Mouse (Mus musculus) T-helper 1 cell (primary cell): ENCODE measurements around the gene Bmp6.

ENCODE experiments used
- in situ Hi-C: fragments of 300-600 bp; cut with MboI, MseI; formaldehyde crosslinking; loops from one replicate; pipeline ENCODE4 v1.15.1; 2025; ENCODE audit warnings: high pct_unique_total_duplicates

The Bmp6 gene

DNA sequence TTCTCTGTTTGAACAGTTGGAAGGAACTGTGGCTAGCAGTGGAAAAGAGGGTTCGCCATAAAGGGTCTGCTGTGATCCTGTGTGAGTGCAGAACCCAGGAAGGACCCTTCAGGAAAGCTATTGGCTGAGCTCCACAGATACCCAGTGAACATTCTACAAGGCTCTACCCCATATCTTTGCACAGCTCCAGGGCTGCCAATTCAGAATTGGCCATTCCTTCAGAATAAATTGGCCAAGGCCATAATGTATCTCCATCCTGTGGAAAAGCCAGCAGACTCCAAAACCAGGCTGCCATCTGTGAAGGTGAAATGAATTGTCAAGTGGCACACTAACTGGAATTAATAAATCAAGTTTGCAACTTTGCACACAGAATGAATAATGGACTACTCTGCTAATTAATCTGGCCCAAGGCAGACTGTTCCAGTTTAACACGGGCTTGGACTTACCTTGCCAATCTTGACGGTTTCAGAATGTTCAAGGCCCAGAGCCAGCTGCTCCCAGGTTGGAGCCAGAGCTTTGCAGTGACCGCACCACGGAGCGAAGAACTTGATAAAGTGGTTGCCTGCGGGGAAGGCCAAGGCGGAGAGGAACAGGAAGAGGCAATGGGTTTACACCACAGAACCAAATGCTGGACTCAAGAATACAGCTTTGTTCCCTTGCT is 164.9 kb downstream of the Bmp6 start:
- in situ Hi-C loops: loop anchor here (5.0 kb wide), 1 partner anchor 453 kb away; no protein-coding TSS in a partner anchor

DNA sequence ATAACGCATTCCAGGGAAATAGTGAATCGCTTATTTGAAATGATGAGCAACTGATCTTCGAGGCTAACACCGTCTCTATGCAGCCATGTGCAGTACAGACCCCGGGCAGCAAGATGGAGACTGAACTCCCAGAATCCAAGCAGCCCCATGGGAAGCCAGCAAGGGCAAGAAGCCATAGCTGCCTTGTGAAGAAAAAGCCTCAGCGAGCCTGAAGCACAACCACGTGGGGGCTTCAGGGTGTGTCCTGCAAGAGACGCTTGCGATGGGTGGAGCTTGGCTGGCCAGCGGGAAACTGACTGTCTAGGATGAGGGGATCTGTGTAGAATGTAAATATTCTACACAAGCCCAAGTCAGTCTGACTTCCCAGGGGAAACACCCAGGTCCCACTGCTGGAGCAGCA is 167.1 kb downstream of the Bmp6 start:
- in situ Hi-C loops: loop anchor here (5.0 kb wide), 1 partner anchor 455 kb away; no protein-coding TSS in a partner anchor

DNA sequence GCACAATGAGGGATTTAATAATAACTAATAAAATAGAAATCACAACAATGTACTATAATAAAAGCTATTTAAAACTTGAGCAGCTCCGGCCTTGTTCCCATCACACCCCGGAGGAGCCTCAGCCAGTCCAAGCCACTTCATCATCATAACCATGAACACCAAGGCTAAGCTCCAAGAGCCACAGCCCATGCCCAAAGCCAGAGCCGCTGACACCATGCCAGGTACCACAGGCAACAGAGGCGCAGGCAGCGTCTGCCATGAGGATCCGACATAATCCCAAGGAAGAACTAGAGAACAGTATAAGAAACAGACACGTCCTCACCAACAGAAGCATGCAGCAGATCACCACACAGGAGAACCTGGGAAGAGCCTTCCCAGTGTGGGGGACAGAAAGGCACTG is 169.0 kb downstream of the Bmp6 start:
- in situ Hi-C loops: loop anchor here (5.0 kb wide), 1 partner anchor 457 kb away; no protein-coding TSS in a partner anchor

DNA sequence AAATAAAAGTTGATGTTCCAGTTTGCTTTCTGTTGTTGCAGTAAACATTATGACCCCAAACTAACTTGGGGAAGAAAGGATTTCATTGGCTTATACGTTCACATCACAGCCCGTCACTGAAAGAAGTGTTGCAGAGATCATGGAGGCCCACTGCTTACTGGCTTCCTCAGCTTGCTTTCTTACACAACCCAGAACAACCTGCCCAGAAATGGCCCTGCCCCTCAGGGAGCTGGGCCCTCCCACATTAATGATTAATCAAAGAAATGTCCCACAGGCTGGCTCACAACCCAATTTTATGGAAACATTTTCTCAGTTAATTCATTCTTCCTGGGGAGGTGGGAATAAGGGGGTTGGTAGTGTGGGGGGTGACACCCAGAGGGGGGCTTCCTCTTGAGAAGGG is 170.5 kb downstream of the Bmp6 start:
- in situ Hi-C loops: no loop called here

DNA sequence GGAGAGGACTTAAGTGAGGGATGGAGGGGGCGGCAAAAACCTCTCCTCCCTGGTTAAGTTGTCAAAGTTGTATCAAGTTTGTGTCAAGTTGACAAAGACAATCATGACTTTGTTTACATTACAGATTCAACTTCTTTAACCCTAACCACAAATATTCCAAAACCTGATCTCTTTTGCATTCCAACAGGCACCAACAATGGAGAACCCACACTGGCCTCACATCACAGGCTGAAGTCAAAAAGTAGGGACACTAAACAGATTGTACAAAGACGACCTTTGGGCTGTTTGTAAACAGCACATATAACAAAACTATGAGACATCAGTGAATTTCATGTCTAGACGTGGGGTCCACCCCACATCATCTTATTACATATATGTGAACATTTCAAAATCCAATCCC is 170.9 kb downstream of the Bmp6 start:
- in situ Hi-C loops: no loop called here

DNA sequence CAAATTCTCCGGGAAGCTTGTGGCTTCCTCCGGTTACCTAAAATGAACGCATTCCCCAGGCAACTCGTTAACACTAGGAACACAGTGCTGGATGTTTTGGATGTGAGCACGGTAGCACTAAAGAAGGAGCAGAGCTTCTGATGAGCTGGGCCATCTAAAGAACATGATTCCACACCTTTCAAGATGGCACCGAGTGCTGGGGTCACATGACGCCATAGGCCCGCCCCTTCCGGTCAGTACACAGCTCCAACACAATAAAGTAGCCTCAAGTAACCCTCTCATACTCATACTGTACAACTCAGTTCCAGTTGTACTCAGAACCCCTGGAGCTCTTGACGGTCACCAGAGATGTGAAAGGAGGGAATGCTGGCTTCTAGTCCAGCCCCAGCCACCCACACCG is 171.7 kb downstream of the Bmp6 start:
- in situ Hi-C loops: no loop called here

DNA sequence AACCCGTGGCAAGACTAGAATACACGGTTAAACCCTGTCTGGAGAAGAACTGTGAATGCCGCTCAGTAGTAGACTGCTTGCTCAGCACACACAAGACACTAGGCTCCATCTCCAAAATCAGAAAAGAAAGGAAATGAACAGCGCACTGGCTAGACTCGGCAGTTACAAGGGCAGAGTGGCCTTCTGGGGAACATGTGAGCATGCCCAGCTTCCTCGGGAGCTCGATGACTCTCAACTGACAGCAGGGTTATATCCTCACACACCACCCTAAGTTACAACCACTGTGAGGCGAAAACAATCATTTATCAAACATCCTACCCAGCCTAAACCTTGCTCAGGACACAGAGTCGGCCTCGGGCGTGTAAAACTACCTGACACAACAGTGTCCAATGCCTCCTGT is 175.4 kb downstream of the Bmp6 start:
- in situ Hi-C loops: no loop called here

DNA sequence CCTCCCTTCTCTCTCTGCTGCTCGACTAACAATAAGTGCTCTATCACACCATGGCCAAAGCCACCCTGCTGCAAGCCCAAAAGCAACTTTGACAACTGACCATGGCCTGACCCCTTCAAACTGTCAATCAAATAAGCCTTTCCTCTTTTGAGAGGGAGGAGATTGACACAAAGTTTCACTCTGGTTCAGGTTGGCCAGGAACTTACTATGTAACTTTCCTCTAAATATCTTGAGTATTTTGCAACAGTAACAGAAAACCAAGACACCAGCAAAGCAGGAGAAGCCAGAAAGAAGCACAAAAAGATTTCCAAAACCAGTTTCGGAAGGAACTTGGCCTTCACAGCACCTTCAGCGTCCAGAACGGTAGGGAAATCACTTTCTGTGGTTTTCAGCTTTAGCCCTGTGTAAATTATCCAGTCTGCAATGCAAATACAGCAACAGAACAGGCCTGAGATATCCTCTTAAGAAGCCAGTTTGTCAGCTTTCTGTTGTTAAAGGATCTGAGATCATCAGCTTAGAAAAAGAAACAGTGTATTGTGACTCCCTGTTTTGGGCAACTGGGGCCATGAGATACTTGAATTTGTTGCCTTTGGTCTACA is 177.2 kb downstream of the Bmp6 start:
- in situ Hi-C loops: no loop called here

DNA sequence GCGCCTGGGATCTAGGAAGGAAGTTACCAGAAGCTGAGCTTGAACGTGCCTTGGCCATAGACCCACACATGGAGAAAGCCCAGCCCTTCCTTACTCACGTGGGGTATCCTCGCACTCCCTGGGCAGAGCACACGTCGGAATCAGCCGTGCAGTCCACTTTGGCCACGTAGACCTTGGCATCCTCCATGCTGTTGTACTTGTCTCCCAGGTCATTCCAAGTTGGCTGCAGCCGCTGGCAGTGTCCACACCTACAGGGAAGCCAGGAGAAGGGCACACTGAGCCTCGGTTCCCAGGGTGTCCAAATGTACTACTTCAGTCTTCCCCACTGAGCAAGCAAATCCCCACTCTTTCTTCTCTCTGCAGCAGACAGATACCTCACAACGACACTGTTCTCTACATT is 178.3 kb downstream of the Bmp6 start:
- in situ Hi-C loops: no loop called here

DNA sequence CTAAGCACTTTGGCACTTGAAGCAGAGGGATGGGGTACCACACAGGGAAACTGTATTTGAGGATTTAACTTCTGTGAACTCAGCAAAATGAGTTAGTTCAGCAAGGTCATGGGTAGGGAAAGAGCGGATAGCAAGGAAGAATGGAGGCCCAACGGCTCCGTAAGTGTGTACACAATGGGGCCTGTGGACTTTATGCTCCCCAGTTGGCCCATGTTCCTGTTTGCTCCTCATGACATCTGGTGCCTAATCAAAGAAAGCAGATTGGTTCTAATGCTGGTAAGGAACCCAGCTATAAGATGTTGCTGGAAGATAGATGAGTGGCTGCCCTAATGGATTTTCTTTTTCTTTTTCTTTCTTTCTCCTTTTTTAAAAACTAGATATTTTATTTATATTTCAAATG is 180.4 kb downstream of the Bmp6 start:
- in situ Hi-C loops: no loop called here

DNA sequence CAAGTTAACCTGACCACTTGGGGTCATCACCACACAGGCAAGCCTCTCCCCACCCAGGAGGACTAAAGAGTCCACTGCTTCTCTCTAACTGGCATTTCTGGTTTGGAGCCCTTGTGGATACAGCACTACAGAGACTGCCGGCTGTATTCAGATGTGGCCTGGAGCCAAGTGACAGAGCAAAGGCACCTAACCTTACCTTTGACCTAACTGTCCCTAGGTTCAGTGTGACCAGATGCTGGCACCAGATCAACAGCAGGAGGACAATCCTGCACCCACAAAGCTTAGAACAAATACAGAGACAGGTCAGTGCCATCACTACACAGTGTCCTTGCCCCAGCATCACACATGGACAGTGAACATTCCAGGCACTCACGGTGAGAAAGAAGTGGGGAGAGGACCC is 181.2 kb downstream of the Bmp6 start:
- in situ Hi-C loops: no loop called here

DNA sequence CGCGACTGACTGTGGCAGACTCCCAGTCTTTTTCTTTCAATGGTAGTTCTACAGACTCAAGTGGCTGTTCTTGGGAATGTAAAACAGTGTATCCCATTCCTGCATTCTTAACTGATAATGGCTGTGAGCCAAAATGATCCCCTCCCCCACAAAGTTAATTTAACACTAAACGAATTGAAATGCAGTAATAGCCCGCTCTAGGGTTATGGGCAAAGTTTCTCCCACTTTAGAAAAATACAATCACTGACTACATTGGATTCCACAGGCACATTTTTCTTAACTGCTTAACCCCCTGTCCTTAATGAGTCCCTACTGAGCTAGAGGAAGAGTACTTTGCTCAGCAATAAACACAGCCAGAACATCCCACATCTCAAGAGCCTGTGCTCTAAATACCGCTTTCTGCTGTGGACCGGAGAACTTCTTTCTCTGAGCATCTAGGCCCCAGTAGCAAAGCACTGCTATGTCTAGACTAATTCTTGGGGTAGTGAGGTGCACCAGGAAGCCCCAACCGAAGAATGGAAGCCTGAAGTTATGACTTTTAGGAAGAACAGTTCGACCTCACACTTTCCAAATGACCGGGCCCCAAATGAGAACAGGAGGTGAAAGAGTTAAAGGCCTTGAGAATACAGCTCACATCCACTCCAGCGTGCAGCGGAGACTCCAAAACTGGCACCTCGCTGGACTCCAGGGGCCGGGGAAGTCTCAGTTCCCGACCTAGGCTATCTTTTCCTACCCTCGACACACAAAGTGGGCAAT is 182.3 kb downstream of the Bmp6 start:
- in situ Hi-C loops: no loop called here

DNA sequence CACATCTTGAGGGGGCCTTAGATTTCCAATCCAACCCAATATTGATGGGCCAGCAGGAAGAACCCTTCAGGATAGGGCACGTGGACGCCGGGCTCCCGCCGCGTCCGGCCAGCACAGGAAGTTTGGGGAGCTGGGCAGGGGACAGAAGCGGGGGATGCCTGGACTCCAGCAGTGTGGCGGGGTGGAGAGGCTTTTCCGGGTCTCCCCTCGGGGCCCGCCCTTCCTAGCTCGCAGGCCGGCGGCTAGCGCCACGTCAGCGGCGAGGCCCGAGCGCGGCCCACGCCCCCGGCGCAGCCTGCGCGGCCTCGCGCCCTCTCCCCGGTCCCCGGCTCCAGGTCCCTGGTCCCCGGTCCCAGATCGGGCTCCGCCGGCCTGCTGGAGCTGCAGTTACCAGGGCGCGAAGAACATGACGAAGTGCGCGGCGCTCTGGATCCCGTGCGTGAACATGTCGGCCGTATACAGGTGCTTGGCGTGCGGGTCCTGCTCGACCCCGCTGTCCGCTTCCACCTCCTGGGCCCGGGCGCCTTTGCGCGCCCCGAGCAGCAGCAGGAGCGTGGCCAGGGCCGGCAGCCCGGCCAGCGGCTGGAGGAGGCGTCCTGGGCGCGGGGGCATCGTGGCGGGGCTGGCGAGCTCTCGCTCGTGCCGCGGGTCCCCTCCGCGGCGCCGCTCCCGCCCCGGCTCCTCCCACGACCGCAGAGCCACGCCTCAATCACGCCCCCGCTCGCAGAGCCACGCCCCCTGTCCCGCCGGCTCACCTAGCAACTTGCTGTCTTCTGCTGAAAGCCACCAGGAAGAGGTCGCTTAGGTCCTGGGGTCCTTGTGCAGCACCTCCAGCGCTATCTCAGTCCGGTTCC is 183.1 kb downstream of the Bmp6 start:
- in situ Hi-C loops: no loop called here

DNA sequence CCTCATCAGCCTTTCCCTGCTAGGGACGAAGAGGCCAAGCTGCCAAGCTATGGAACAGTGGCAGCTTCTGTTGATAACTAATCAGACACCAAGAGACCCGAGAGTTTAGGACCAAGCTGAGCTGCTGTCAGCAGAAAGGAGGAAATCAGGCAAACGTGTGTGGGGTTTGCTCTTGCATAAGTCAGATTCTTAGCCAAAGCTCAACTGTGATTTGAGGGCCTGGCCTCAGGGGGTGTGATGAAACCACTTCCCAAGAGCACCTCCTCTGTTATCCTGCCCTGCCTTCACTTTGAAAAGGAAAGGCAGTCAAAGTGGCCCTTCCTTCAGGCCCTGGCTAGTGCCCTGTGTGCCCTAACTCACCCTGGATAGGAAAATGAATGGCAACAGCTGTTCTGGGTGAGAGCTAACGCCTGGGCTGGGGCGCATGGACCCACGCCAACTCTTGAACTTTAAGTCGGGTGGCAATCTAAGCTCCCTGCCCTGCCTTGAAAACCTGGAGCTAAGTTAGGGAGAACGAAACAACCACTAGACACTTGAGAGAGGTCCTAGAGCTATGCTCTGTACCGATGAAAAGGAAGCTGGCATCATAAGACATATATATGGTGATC is 183.9 kb downstream of the Bmp6 start, which contains the start of gene Txndc5:
TSS of gene Txndc5 (minus strand) at position 138 of the 608 bp plus-strand sequence.
- in situ Hi-C loops: no loop called here

DNA sequence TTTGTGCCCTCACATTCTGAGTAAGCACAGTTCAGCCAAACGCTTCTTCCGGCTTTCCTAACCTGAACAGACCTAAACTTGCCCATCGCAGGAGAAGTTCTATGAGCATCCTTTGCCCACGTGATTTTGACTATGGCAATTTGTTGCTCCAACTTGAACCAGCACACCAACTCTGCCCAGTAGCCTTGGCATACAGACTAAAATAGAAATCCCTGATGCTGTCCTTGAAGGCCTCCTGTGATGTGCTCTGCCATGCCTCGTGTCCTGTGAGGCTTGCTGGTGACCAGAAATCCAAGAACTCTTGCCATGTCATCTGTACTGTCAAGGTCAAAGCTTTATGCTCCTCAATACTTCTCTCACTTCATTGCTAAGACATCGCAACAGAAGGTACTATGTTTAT is 184.7 kb downstream of the Bmp6 start:
- in situ Hi-C loops: no loop called here

DNA sequence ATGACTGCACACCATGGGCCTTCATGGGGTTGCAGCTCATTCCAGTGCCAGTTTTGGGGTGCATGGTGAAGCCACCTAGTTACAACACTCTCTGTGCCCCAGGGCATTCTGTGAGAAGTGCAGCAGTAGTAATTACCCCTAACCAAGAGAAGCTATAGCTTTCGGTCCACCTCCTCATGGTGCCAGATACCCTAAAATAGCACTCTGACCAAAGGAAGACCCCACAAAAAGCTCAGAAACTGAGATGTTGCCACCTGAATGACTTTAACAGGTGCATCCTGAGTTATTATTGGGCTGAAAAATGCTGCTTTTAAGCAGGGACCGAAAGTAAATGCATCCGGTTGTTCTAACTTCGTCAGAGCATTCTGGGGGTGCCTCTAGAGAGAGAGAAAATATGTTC is 186.6 kb downstream of the Bmp6 start:
- in situ Hi-C loops: no loop called here

DNA sequence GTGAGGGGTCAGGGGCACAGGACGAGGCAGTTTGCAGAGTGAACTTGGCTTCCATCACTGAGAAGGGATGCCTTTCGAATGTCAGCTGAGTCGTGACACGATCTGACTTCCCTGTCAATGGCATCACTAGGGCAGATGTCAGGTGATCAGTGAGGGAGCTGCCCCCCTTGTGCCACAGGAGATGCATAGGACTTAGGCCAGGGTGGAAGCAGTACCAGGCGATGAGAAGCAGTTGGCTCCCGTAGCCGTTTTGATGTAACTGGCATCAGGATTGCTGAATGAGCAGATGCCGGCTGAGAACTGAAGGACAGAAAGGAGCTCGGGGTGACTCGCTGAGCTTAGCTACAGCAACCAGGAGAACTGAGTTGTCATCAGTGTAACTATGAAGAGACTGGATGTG is 188.6 kb downstream of the Bmp6 start:
- in situ Hi-C loops: no loop called here

DNA sequence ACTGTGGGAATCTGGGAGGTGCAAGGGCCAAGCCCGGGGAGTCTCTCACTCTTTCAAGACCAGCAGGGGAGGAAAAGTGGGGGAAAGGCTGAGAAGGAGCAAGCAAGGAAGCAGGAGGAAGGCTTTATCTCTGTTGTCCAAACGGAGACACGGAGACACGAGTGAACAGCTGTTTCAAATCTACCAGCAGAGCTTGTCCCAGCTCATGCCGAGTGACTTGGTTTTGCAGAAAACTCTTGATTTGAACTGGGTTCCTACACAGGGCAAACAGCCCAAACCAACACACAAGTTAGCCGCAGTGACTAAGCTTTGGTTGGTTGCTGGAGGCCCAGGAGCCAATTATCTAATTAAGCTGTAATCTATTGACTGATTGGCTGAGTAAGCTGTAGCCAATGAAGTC is 189.1 kb downstream of the Bmp6 start:
- in situ Hi-C loops: no loop called here

DNA sequence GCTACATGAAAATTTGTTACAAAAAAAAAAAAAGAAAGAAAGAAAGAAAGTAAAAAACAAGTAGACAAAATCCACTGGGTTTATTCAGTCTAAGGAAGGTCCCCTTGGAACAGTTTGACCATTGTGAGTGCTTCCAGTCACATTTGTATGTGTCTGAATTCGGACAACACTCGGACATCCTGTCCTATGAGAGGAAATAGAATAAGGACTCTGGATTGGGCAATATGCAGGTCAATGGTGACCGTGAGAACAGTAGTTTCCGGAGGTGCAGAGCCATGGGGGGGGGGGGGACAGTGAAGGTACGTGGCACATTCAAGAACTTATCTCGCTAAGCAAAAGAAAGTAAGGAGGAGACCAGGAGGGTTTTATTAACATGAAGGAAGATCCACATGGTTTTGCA is 189.8 kb downstream of the Bmp6 start:
- in situ Hi-C loops: no loop called here

DNA sequence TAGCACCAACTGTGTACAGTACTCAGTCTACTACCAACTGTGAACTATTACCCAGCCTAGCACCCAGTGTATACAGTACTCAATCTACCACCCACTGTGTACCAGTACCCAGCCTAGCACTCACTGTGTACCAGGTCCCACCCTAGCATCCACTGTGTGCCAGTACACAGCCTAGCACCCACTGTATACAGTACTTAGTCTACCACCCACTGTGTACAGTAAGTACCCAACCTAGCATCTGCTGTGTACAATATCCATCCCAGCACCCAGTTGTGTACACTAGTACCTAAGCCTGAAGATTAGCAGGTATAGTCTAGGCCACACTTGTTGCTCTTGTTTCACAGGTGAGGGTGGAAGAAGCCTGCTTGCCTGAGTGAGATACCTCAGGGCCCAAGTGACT is 192.6 kb downstream of the Bmp6 start:
- in situ Hi-C loops: no loop called here

DNA sequence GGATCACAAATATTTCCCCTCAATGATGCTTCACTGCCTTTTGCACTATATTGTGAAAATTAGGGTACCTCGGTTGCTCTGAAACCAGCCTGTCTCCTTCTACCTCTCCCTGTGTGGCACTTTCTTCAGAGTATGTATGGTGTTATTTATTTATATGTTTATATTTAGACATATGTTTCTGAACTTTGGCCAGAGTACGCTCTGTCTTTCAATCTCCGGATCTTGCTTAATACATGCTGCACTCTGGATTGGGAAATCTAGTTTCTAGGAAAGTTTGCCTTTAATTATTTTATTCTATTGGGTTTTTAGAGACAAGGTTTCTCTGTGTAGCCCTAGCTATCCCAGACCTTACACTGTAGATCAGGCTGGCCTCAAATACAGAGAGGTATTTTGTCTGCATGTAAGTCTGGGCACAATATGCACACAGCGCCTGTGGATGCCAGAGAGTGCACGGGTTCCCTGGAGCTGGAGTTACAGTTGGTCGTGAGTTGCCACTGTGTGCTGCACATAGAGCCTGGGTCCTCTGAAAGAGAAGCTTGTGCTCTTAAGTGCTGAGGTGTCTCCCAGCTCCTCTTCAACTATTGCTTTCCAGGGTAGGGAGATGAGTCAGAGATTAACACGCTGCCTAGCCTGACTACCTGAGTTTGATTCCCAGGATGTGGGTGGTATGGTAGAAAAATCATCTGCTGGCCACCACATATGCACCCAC is 194.4 kb downstream of the Bmp6 start:
- in situ Hi-C loops: no loop called here
